1 mouse cellular context compared by ENCODE assay signal in the genomic region with DNA sequence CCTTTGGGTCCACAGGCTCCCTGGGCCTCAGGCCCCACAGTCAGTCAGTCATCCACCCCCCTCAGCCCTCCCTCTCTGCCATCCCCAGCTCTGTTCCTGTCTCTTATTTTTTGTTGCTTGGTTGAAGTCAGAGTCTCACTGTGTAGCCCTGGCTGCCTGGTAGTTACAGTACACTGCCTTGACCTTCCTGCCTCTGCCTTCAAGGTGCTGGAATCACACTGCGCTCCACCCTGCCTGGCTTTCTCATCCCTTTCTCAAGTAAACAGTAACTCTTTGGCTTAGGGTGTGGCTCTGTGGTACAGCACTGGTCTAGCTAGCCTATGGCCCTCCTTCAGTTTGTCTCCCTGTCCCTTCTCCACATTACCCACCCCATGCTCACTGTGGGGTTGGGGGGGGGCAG.
TF ChIP-seq lines count a peak whose summit lies in the region.

No protein-coding gene starts in this region.

TF ChIP-seq in ES-E14, 5 proteins besides CTCF, POLR2A, EP300 and RAD21 (continued from another document):
- TF ChIP-seq CHD2 (IDR thresholded peaks at IDR 0.05; ENCODE audit: low read depth, low read length), result no peak
- no peak for TF ChIP-seq HCFC1 (IDR thresholded peaks at IDR 0.05; ENCODE audit: borderline replicate concordance, insufficient read depth, low read length)
